Mouse (Mus musculus) kidney, adult 2 months (tissue): ENCODE data around the gene Fbxw11.

Experiments
- CTCF ChIP-seq: fragments of 200-500 bp; conservative IDR thresholded peaks from 2 replicates; pipeline ENCODE4 v1.5.1; 2011; ENCODE audit warnings: low read depth, mild to moderate bottlenecking, control low read depth, low read length, moderate library complexity, mixed read lengths; ENCODE audit not compliant: insufficient read depth, insufficient read length
- POLR2A ChIP-seq: fragments of 200-500 bp; IDR thresholded peaks from one replicate; pipeline ENCODE4 v1.6.1; 2011; ENCODE audit warnings: low read depth, low read length, control low read depth

GRCm38 (mm10) chr11:32786201-32786600 lies 143.7 kb downstream of the Fbxw11 start:
- TF ChIP-seq CTCF = no peak
- no peak for TF ChIP-seq POLR2A
